In the genomic region with DNA sequence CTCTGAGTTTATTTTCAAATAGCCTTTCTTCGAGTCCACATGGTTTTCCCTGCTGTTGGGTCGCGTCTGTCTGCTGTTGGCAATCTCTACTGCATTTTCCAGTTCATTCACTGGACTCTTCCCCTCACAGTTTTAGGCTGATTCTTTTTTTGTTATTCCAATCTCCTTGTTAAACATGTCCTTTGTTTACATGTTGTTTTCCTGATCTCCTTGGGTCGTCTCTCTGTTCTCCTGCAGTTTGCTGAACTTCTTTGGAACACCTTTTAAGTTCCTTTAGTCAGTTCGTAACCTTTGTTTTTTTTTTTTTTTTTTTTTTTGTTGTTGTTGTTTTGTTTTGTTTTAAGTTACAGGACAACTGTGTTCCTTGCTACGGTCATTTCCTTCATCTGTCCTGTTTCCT, we compare ENCODE assay signal across 27 mouse cellular contexts.
A peak's percentile ranks its signal among the peaks of the same experiment; 100 is the strongest.
DNase-seq lines count a peak whose midpoint lies in the region; ATAC-seq and TF ChIP-seq lines count a peak whose summit lies in the region.
"Had no signal": no experiment of that assay in that cellular context is flagged by ENCODE, and none has a peak within 500 bp of the region (broad histone marks: within the 10 kb centered on the region; RNA-seq: fewer than 3 reads in every experiment).

No protein-coding gene starts in this region.

- H3K27ac ChIP-seq in ES-E14 (ENCODE audit: insufficient read depth, low read depth, low read length, poor library complexity, severe bottlenecking), result no peak overlapping the region
- no peak overlapping the region for H3K27ac ChIP-seq in neural tube, embryonic 15.5 days (replicated peaks)

- peaks cover 0 to 3% of the 10 kb centered on the region in 2 experiments; a peak in 1 of 4 replicates for H3K4me1 ChIP-seq in ES-E14 (ENCODE audit: control insufficient read depth in 2 of 2, insufficient read depth in 2 of 2, low read length in 2 of 2, poor library complexity in 1 of 2)
- no peaks in the 10 kb centered on the region for H3K4me1 ChIP-seq in neural tube, embryonic 15.5 days

- peak; percentile 75 for DNase-seq in ES-CJ7 (ENCODE audit: low read depth, low spot score)
- peak; percentile 46 for DNase-seq in ES-E14 (ENCODE audit: low read depth, low spot score)
- peak; percentile 86 for DNase-seq in R1 (ENCODE audit: low read depth, low spot score)
- peak; percentile 84 for DNase-seq in ZHBTc4 (ENCODE audit: low read depth, low spot score)
- DNase-seq in lung, postnatal 14 days, result no peak
- DNase-seq in left cerebral cortex, adult 8-10 months (ENCODE audit: low spot score in 2 of 2), result no peak
- DNase-seq in c-Kit-positive CD71-positive TER-119-positive erythroid progenitor cells, embryonic 14.5 days (ENCODE audit: low spot score), result no peak
- DNase-seq: adrenal gland, adult 2 months; adrenal gland, adult 8-10 months; adrenal gland, postnatal 10 days; adrenal gland, postnatal 14 days; adrenal gland, postnatal 25 days; adrenal gland, postnatal 36 days; B cell, adult 2 months; cerebellum, adult 11 months; cerebellum, adult 11-12 months; cerebellum, adult 18-20 months; cerebellum, adult 2 months; cerebellum, adult 8-10 months; cerebellum, adult 9-10 months; cerebellum, adult 9-11 months had no signal

- H3K36me3 ChIP-seq in ES-E14 (ENCODE audit: control insufficient read depth, insufficient read depth, low read length, poor library complexity, severe bottlenecking), result no peaks in the 10 kb centered on the region
- no peaks in the 10 kb centered on the region for H3K36me3 ChIP-seq in neural tube, embryonic 15.5 days
- H3K36me3 ChIP-seq: G1E had no signal

- ATAC-seq in neural tube, embryonic 15.5 days (ENCODE audit: low FRiP score), result no peak
- ATAC-seq: activated CD4-positive, CD25-positive, alpha-beta regulatory T cell, adult 4 months; CD4-positive, CD25-positive, alpha-beta regulatory T cell, adult 4 months; Patski had no signal

- H3K4me2 ChIP-seq in neural tube, embryonic 15.5 days, result no peak overlapping the region

- H3K27me3 ChIP-seq in neural tube, embryonic 15.5 days (replicated peaks), result no peaks in the 10 kb centered on the region
- H3K27me3 ChIP-seq: CH12.LX had no signal

- in situ Hi-C loops in ES-E14 (cut with MboI; ENCODE audit: low sequenced_read_pairs in 2 of 2, unreplicated experiment in 2 of 2), result no loop called here

- no peak overlapping the region for H3K4me3 ChIP-seq in ES-E14 (ENCODE audit: insufficient read depth in 1 of 2, low read depth in 1 of 2, low read length in 2 of 2, poor library complexity in 1 of 2, severe bottlenecking in 1 of 2)
- no peak overlapping the region for H3K4me3 ChIP-seq in neural tube, embryonic 15.5 days (replicated peaks)

- WGBS in neural tube, embryonic 15.5 days, result 87% methylated on average over 6 of the region's 6 CpGs

- no peaks in the 10 kb centered on the region for H3K9me3 ChIP-seq in ES-E14 (ENCODE audit: control insufficient read depth, insufficient read depth, low read depth, low read length)
- no peaks in the 10 kb centered on the region for H3K9me3 ChIP-seq in neural tube, embryonic 15.5 days (replicated peaks)
- H3K9me3 ChIP-seq: G1E had no signal

- no peak overlapping the region for H3K9ac ChIP-seq in ES-E14 (ENCODE audit: insufficient read depth, low read depth, low read length, poor library complexity, severe bottlenecking)
- H3K9ac ChIP-seq in neural tube, embryonic 15.5 days (replicated peaks), result no peak overlapping the region

TF ChIP-seq in ES-E14, 5 proteins besides CTCF, POLR2A, EP300 and RAD21:
- peak; percentile 89 for TF ChIP-seq ZNF384 (IDR thresholded peaks at IDR 0.05; ENCODE audit: low read depth, low read length)
- no peak for TF ChIP-seq HCFC1 (IDR thresholded peaks at IDR 0.05; ENCODE audit: borderline replicate concordance, insufficient read depth, low read length)

Comparison
In these comparisons a context has a peak if more than half of its experiments do, and no peak if none do; other contexts are left out.
1. DNase-seq: peak in ES-CJ7 (single experiment), ES-E14 (single experiment), R1 (single experiment) and ZHBTc4 (single experiment); none in lung, postnatal 14 days (single experiment), left cerebral cortex, adult 8-10 months (0 of 2) and c-Kit-positive CD71-positive TER-119-positive erythroid progenitor cells, embryonic 14.5 days (single experiment).